Mouse (Mus musculus): ENCODE data around the gene Defb41. TPM values are rescaled to one million over a fixed set of nuclear protein-coding genes. Genes with fewer than 3 reads are reported as not detected.

The Defb41 gene
- polyA plus RNA-seq (2012; rRNA removed): not detected in 2 replicates

GRCm38 (mm10) chr1:18265038-18265437 lies at the start of gene Defb41:
TSS of gene Defb41 (minus strand) at chr1:18265138.

GRCm38 (mm10) chr1:18237343-18237742 lies 27.6 kb downstream of the Defb41 start, which contains the start of gene Defb18:
TSS of gene Defb18 (minus strand) at chr1:18237443.

Other genes starting within 250 kb of the Defb41 start
- not detected in 2 replicates for gene Crisp4, start 119.2 kb downstream of the Defb41 start, polyA plus RNA-seq (2012; rRNA removed)
- not detected in 2 replicates for gene Defb18, start 27.7 kb downstream of the Defb41 start, polyA plus RNA-seq (2012; rRNA removed)

All from liver, embryonic 18 days (tissue).